Comparison of ENCODE assay signal across 8 mouse cellular contexts in genomic region chr4:147222021-147222420, GRCm38 (mm10).
DNase-seq lines count a peak whose midpoint lies in the region.

No protein-coding gene starts in this region.

- peak; percentile 20 to 29 for DNase-seq in B cell, adult 2 months
- DNase-seq in cerebellum, adult 11-12 months, result peak; percentile 37
- peak; percentile 39 for DNase-seq in cerebellum, adult 9-10 months
- DNase-seq in cerebellum, postnatal 25 days, result peak; percentile 9 to 14
- DNase-seq in heart, adult 11 months, result peak; percentile 96
- peak; percentile 23 for DNase-seq in kidney, postnatal 14 days
- peak; percentile 9 for DNase-seq in left cerebral cortex, adult 11 months (ENCODE audit: low spot score)
- DNase-seq in spleen, postnatal 4 days (ENCODE audit: low spot score in 2 of 2), result peak; percentile 33 to 77

Comparison
In these comparisons a context has a peak if more than half of its experiments do, and no peak if none do; other contexts are left out.
1. Peak in every context shown above with its lines: DNase-seq.
2. DNase-seq: peak in every context shown above with its lines; median percentile 96 in heart, adult 11 months; 55 in spleen, postnatal 4 days; 39 in cerebellum, adult 9-10 months; 37 in cerebellum, adult 11-12 months; 24 in B cell, adult 2 months; 23 in kidney, postnatal 14 days; 12 in cerebellum, postnatal 25 days; 9 in left cerebral cortex, adult 11 months.